Mouse (Mus musculus): ENCODE results near the gene Tmem50a. TPM values are rescaled to one million over a fixed set of nuclear protein-coding genes. Genes with fewer than 3 reads are reported as not detected.
A peak's percentile ranks its signal among the peaks of the same experiment; 100 is the strongest.

Gene Tmem50a
- polyA plus RNA-seq, 1 experiment from 2014 or later = 138 TPM

- Histone ChIP-seq H3K36me3 (replicated peaks) (no peaks in the 10 kb centered on the region), H3K4me1 (peaks cover 6% of the 10 kb centered on the region), H3K9ac (no peak overlapping the region), H3K4me3 (replicated peaks) (no peak overlapping the region), H3K4me2 (no peak overlapping the region), H3K27me3 (peaks cover 4% of the 10 kb centered on the region; the same call in 1 of the 2 replicates), H3K27ac (no peak overlapping the region), H3K9me3 (no peaks in the 10 kb centered on the region)
- 94% methylated on average over 4 of the region's 4 CpGs for WGBS
- ATAC-seq (ENCODE audit: low FRiP score) = no peak
These were observed 30.5 kb downstream of the Tmem50a start for GRCm38 (mm10) chr4:134884364-134884763.

- Histone ChIP-seq H3K9ac (no peak overlapping the region), H3K27ac (no peak overlapping the region), H3K4me3 (replicated peaks) (no peak overlapping the region), H3K4me2 (no peak overlapping the region), H3K27me3 (peaks cover 4% of the 10 kb centered on the region; the same call in 1 of the 2 replicates), H3K4me1 (peaks cover 9% of the 10 kb centered on the region), H3K36me3 (replicated peaks) (no peaks in the 10 kb centered on the region), H3K9me3 (no peaks in the 10 kb centered on the region)
- ATAC-seq (ENCODE audit: low FRiP score) = no peak
- 89% methylated on average over 10 of the region's 10 CpGs for WGBS
These were observed 31.0 kb downstream of the Tmem50a start for GRCm38 (mm10) chr4:134883808-134884207.

GRCm38 (mm10) chr4:134883266-134883665 lies 31.6 kb downstream of the Tmem50a start:
- Histone ChIP-seq H3K9ac (no peak overlapping the region), H3K4me2 (no peak overlapping the region), H3K4me1 (peaks cover 9% of the 10 kb centered on the region), H3K4me3 (replicated peaks) (no peak overlapping the region), H3K27ac (no peak overlapping the region), H3K36me3 (replicated peaks) (no peaks in the 10 kb centered on the region), H3K9me3 (no peaks in the 10 kb centered on the region), H3K27me3 (peaks cover 4% of the 10 kb centered on the region; the same call in 1 of the 2 replicates)
- ATAC-seq (ENCODE audit: low FRiP score) = no peak
- WGBS = 33% methylated on average over 7 of the region's 7 CpGs

- peak overlapping the region; percentile 34 for H3K4me3 ChIP-seq (replicated peaks)
- 35% methylated on average over 6 of the region's 6 CpGs for WGBS
- no peaks in the 10 kb centered on the region for H3K9me3 ChIP-seq
- H3K4me1 ChIP-seq = peaks cover 9% of the 10 kb centered on the region
- ATAC-seq (ENCODE audit: low FRiP score) = no peak
- H3K27me3 ChIP-seq = peaks cover 4% of the 10 kb centered on the region; the same call in 1 of the 2 replicates
- no peak overlapping the region for H3K27ac ChIP-seq
- H3K9ac ChIP-seq = peak overlapping the region; percentile 36; the same call in 1 of the 2 replicates
- H3K4me2 ChIP-seq = peak overlapping the region; percentile 63
- H3K36me3 ChIP-seq (replicated peaks) = no peaks in the 10 kb centered on the region
These were observed 34.8 kb downstream of the Tmem50a start for GRCm38 (mm10) chr4:134880041-134880440.

- H3K36me3 ChIP-seq (replicated peaks) = no peaks in the 10 kb centered on the region
- no peaks in the 10 kb centered on the region for H3K9me3 ChIP-seq
- H3K4me3 ChIP-seq (replicated peaks) = peak overlapping the region; percentile 34
- peaks cover 9% of the 10 kb centered on the region for H3K4me1 ChIP-seq
- H3K27ac ChIP-seq = no peak overlapping the region
- peak overlapping the region; percentile 36 for H3K9ac ChIP-seq
- WGBS = 3% methylated on average over 17 of the region's 17 CpGs
- H3K27me3 ChIP-seq = peaks cover 4% of the 10 kb centered on the region; the same call in 1 of the 2 replicates
- H3K4me2 ChIP-seq = peak overlapping the region; percentile 63
- no peak for ATAC-seq (ENCODE audit: low FRiP score)
These were observed 35.3 kb downstream of the Tmem50a start for GRCm38 (mm10) chr4:134879410-134879981.

GRCm38 (mm10) chr4:134876171-134876570 lies 38.7 kb downstream of the Tmem50a start:
- Histone ChIP-seq H3K9ac (no peak overlapping the region), H3K36me3 (replicated peaks) (no peaks in the 10 kb centered on the region), H3K27ac (no peak overlapping the region), H3K4me3 (replicated peaks) (no peak overlapping the region), H3K9me3 (no peaks in the 10 kb centered on the region), H3K4me1 (peaks cover 9% of the 10 kb centered on the region), H3K4me2 (no peak overlapping the region), H3K27me3 (no peaks in the 10 kb centered on the region)
- WGBS = 80% methylated on average over 9 of the region's 9 CpGs
- ATAC-seq (ENCODE audit: low FRiP score) = no peak

- ATAC-seq (ENCODE audit: low FRiP score) = no peak
- Histone ChIP-seq H3K36me3 (replicated peaks) (no peaks in the 10 kb centered on the region), H3K27ac (no peak overlapping the region), H3K4me2 (no peak overlapping the region), H3K4me1 (no peaks in the 10 kb centered on the region), H3K9ac (no peak overlapping the region), H3K27me3 (peaks cover 34% of the 10 kb centered on the region), H3K4me3 (replicated peaks) (no peak overlapping the region), H3K9me3 (no peaks in the 10 kb centered on the region)
- 57% methylated on average over 2 of the region's 2 CpGs for WGBS
These were observed 42.9 kb downstream of the Tmem50a start for GRCm38 (mm10) chr4:134871950-134872349.

- no peaks in the 10 kb centered on the region for H3K36me3 ChIP-seq (replicated peaks)
- WGBS = 44% methylated on average over 4 of the region's 4 CpGs
- H3K9me3 ChIP-seq = no peaks in the 10 kb centered on the region
- no peak for ATAC-seq (ENCODE audit: low FRiP score)
- H3K4me1 ChIP-seq = no peaks in the 10 kb centered on the region
- H3K4me3 ChIP-seq (replicated peaks) = no peak overlapping the region
- no peak overlapping the region for H3K27ac ChIP-seq
- H3K9ac ChIP-seq = no peak overlapping the region
- H3K4me2 ChIP-seq = no peak overlapping the region
- peaks cover 34% of the 10 kb centered on the region for H3K27me3 ChIP-seq
These were observed 43.3 kb downstream of the Tmem50a start for GRCm38 (mm10) chr4:134871477-134871876.

GRCm38 (mm10) chr4:134869815-134870375 lies 44.9 kb downstream of the Tmem50a start:
- Histone ChIP-seq H3K4me3 (replicated peaks) (peak overlapping the region; percentile 3), H3K9me3 (no peaks in the 10 kb centered on the region), H3K36me3 (replicated peaks) (no peaks in the 10 kb centered on the region), H3K4me1 (no peaks in the 10 kb centered on the region), H3K9ac (no peak overlapping the region), H3K4me2 (peak overlapping the region; percentile 17; the same call in 1 of the 2 replicates), H3K27me3 (peaks cover 34% of the 10 kb centered on the region), H3K27ac (no peak overlapping the region)
- WGBS = 47% methylated on average over 7 of the region's 7 CpGs
- no peak for ATAC-seq (ENCODE audit: low FRiP score)

- Histone ChIP-seq H3K4me1 (no peaks in the 10 kb centered on the region), H3K36me3 (replicated peaks) (no peaks in the 10 kb centered on the region), H3K27me3 (peaks cover 34% of the 10 kb centered on the region), H3K9ac (no peak overlapping the region), H3K4me3 (replicated peaks) (peak overlapping the region; percentile 3), H3K4me2 (peak overlapping the region; percentile 17; the same call in 1 of the 2 replicates), H3K9me3 (no peaks in the 10 kb centered on the region), H3K27ac (no peak overlapping the region; the same call in 1 of the 2 replicates)
- ATAC-seq (ENCODE audit: low FRiP score) = no peak
- 11% methylated on average over 16 of the region's 16 CpGs for WGBS
These were observed 45.6 kb downstream of the Tmem50a start for GRCm38 (mm10) chr4:134869068-134869730.

GRCm38 (mm10) chr4:134868490-134868889 lies 46.3 kb downstream of the Tmem50a start:
- Histone ChIP-seq H3K27ac (no peak overlapping the region), H3K27me3 (peaks cover 34% of the 10 kb centered on the region), H3K9ac (no peak overlapping the region), H3K36me3 (replicated peaks) (no peaks in the 10 kb centered on the region), H3K4me2 (no peak overlapping the region), H3K9me3 (no peaks in the 10 kb centered on the region), H3K4me1 (no peaks in the 10 kb centered on the region), H3K4me3 (replicated peaks) (no peak overlapping the region)
- ATAC-seq (ENCODE audit: low FRiP score) = no peak
- WGBS = 21% methylated on average over 8 of the region's 9 CpGs

GRCm38 (mm10) chr4:134868065-134868464 lies 46.8 kb downstream of the Tmem50a start:
- Histone ChIP-seq H3K4me3 (replicated peaks) (no peak overlapping the region), H3K27me3 (peaks cover 34% of the 10 kb centered on the region), H3K27ac (no peak overlapping the region), H3K9me3 (no peaks in the 10 kb centered on the region), H3K4me2 (no peak overlapping the region), H3K36me3 (replicated peaks) (no peaks in the 10 kb centered on the region), H3K4me1 (no peaks in the 10 kb centered on the region), H3K9ac (no peak overlapping the region)
- WGBS = 90% methylated on average over 10 of the region's 10 CpGs
- no peak for ATAC-seq (ENCODE audit: low FRiP score)
